Mouse (Mus musculus) fibroblast of lung, adult 2 months (primary cell): ENCODE data around the gene Neo1.

Source experiments
- DNase-seq: peaks from one replicate; pipeline ENCODE4 v3.0.0-alpha.2; 2011; ENCODE audit warnings: low read depth

Neo1 gene

GRCm38 (mm10) chr9:58859080-58859635, 177.1 kb downstream of the Neo1 start:
- no peak for DNase-seq

GRCm38 (mm10) chr9:58854931-58855330, 181.3 kb downstream of the Neo1 start:
- no peak for DNase-seq

GRCm38 (mm10) chr9:58849576-58850315, 186.5 kb downstream of the Neo1 start:
- DNase-seq = no peak

- DNase-seq = no peak
Observed at GRCm38 (mm10) chr9:58847676-58848075, 188.6 kb downstream of the Neo1 start.

GRCm38 (mm10) chr9:58847008-58847407, 189.2 kb downstream of the Neo1 start:
- no peak for DNase-seq

- no peak for DNase-seq
Observed at GRCm38 (mm10) chr9:58844597-58844996, 191.6 kb downstream of the Neo1 start.

GRCm38 (mm10) chr9:58841655-58842054, 194.6 kb downstream of the Neo1 start:
- DNase-seq = peak; percentile 7

- DNase-seq = no peak
Observed at GRCm38 (mm10) chr9:58838504-58838903, 197.7 kb downstream of the Neo1 start.

GRCm38 (mm10) chr9:58837174-58837573, 199.1 kb downstream of the Neo1 start:
- DNase-seq = no peak

GRCm38 (mm10) chr9:58832939-58833338, 203.3 kb downstream of the Neo1 start:
- no peak for DNase-seq

GRCm38 (mm10) chr9:58829627-58830026, 206.6 kb downstream of the Neo1 start:
- no peak for DNase-seq
